Mouse (Mus musculus) embryonic stem cell, embryonic (primary cell): ENCODE data around the gene Cdkl4.

Experiments
- CTCF ChIA-PET, 4 experiments: fragments of 300-600 bp in 2 of 4; fragments of 350-600 bp in 2 of 4; sonication (Branson Sonifier 250); formaldehyde crosslinking; loops; one replicate each; lab custom pipeline; 2022; ENCODE audit warnings: inconsistent platforms in 2 of 4; lab: Charles Lee
- POLR2A ChIA-PET, 4 experiments: fragments of 300-600 bp in 2 of 4; fragments of 350-600 bp in 2 of 4; sonication (Branson Sonifier 250); formaldehyde crosslinking; loops; one replicate each; lab custom pipeline; 2022; ENCODE audit warnings: antibody characterized with exemption in 4 of 4, inconsistent platforms in 1 of 4; lab: Charles Lee

Cdkl4 gene

GRCm38 (mm10) chr17:80490166-80490565 is 87.4 kb downstream of the Cdkl4 start:
- POLR2A ChIA-PET: interaction anchor here in 3 of 4 experiments (0.7 to 1.1 kb wide), 7 partner anchors 10 to 283 kb away, joined by 3 to 4 read pairs (median 3); partner anchors contain the start of genes Sos1 (in 2 of the 3), Srsf7 (in 1 of the 3) and Ttc39d (in 1 of the 3)
- CTCF ChIA-PET: interaction anchor here in 1 of 4 experiments (1.1 to 1.4 kb wide), 2 partner anchors 35 to 71 kb away, joined by 3 read pairs; no protein-coding TSS in a partner anchor

- ChIA-PET POLR2A (interaction anchor here in 1 of 4 experiments (1.6 kb wide), 1 partner anchor 9 kb away, joined by 4 read pairs; no protein-coding TSS in a partner anchor), CTCF (no interaction called here)
Measured at GRCm38 (mm10) chr17:80488918-80489317, 88.7 kb downstream of the Cdkl4 start.

GRCm38 (mm10) chr17:80485160-80485559 is 92.5 kb downstream of the Cdkl4 start:
- ChIA-PET CTCF (interaction anchor here in 1 of 4 experiments (0.7 kb wide), 1 partner anchor 68 kb away, joined by 3 read pairs; no protein-coding TSS in a partner anchor), POLR2A (interaction anchor here in 1 of 4 experiments (1.2 kb wide), 1 partner anchor 69 kb away, joined by 3 read pairs; no protein-coding TSS in a partner anchor)

- ChIA-PET CTCF (interaction anchor here in 3 of 4 experiments (0.7 to 1.3 kb wide), 4 partner anchors 73 to 457 kb away, joined by 3 read pairs; no protein-coding TSS in a partner anchor), POLR2A (interaction anchor here in 3 of 4 experiments (0.7 to 7.0 kb wide), 24 partner anchors 10 to 1467 kb away, joined by 3 to 45 read pairs (median 4); partner anchors contain the start of genes Arhgef33 (in 1 of the 3), Srsf7 (in 1 of the 3) and Ttc39d (in 1 of the 3))
Measured at GRCm38 (mm10) chr17:80480855-80481224, 96.8 kb downstream of the Cdkl4 start.

- POLR2A ChIA-PET: interaction anchor here (0.7 to 7.0 kb wide), 27 partner anchors 9 to 1467 kb away, joined by 3 to 45 read pairs (median 4); partner anchors contain the start of genes Srsf7 (in 2 of the 4), Ttc39d (in 2 of the 4), Arhgef33 (in 1 of the 4) and Gemin6 (in 1 of the 4)
Measured at GRCm38 (mm10) chr17:80480031-80480854, 97.4 kb downstream of the Cdkl4 start, which contains the start of gene Sos1. TSS of gene Sos1 (minus strand) at chr17:80480453.

GRCm38 (mm10) chr17:80479295-80480030 is 98.2 kb downstream of the Cdkl4 start:
- POLR2A ChIA-PET: interaction anchor here (0.7 to 7.0 kb wide), 24 partner anchors 9 to 273 kb away, joined by 3 to 45 read pairs (median 4); partner anchors contain the start of genes Srsf7 (in 2 of the 4), Ttc39d (in 2 of the 4), Arhgef33 (in 1 of the 4) and Gemin6 (in 1 of the 4)
- CTCF ChIA-PET: interaction anchor here in 2 of 4 experiments (0.6 to 1.3 kb wide), 5 partner anchors 74 to 81 kb away, joined by 3 read pairs; no protein-coding TSS in a partner anchor

More at GRCm38 (mm10) chr17:80480031-80480854, 97.4 kb downstream of the Cdkl4 start, which contains the start of gene Sos1:
- CTCF ChIA-PET: interaction anchor here in 3 of 4 experiments (0.6 to 1.3 kb wide), 6 partner anchors 73 to 456 kb away, joined by 3 read pairs; no protein-coding TSS in a partner anchor

- ChIA-PET CTCF (interaction anchor here in 1 of 4 experiments (1.1 kb wide), 1 partner anchor 81 kb away, joined by 3 read pairs; no protein-coding TSS in a partner anchor), POLR2A (interaction anchor here in 3 of 4 experiments (0.7 to 7.0 kb wide), 5 partner anchors 8 to 76 kb away, joined by 3 to 45 read pairs (median 4); no protein-coding TSS in a partner anchor)
Measured at GRCm38 (mm10) chr17:80477679-80478078, 99.9 kb downstream of the Cdkl4 start.

GRCm38 (mm10) chr17:80476496-80476895 is 101.1 kb downstream of the Cdkl4 start:
- ChIA-PET CTCF (no interaction called here), POLR2A (interaction anchor here in 1 of 4 experiments (1.2 kb wide), 1 partner anchor 45 kb away, joined by 3 read pairs; no protein-coding TSS in a partner anchor)
